Mouse (Mus musculus) intestine, postnatal 0 days (tissue): ENCODE results near the gene Cib2. TPM values are rescaled to one million over a fixed set of nuclear protein-coding genes. Genes with fewer than 3 reads are reported as not detected.

ENCODE experiments used
- ATAC-seq: fragments of 200-750 bp; cut with Nextera tagmentation; 2 replicates; pipeline ENCODE4 v1.8.0; 2017; ENCODE audit warnings: mild to moderate bottlenecking, moderate TSS enrichment, moderate library complexity
- H3K27ac ChIP-seq: fragments of 300-500 bp; sonication (generic); 2 replicates; pipeline ENCODE4 v1.5.1; 2014; ENCODE audit warnings: mild to moderate bottlenecking, low read depth, low read length, moderate library complexity
- H3K27me3 ChIP-seq: fragments of 300-500 bp; sonication (generic); replicated peaks from 2 replicates; pipeline ENCODE4 v1.6.1; 2014; ENCODE audit warnings: low read length, mixed read lengths; ENCODE audit not compliant: control insufficient read depth, insufficient read depth
- H3K36me3 ChIP-seq: fragments of 300-500 bp; sonication (generic); 2 replicates; pipeline ENCODE4 v1.6.1; 2014; ENCODE audit warnings: mild to moderate bottlenecking, moderate library complexity; ENCODE audit not compliant: control insufficient read depth, insufficient read depth
- H3K4me1 ChIP-seq: fragments of 300-500 bp; sonication (generic); replicated peaks from 2 replicates; pipeline ENCODE4 v1.6.1; 2014; ENCODE audit warnings: antibody characterized with exemption, low read length, mixed read lengths; ENCODE audit not compliant: control insufficient read depth, insufficient read depth
- H3K4me2 ChIP-seq: fragments of 300-500 bp; sonication (generic); replicated peaks from 2 replicates; pipeline ENCODE4 v1.6.1; 2014; ENCODE audit warnings: low read depth, mild to moderate bottlenecking, moderate library complexity
- H3K4me3 ChIP-seq: fragments of 300-500 bp; sonication (generic); 2 replicates; pipeline ENCODE4 v1.5.1; 2014; ENCODE audit warnings: low read depth, low read length
- H3K9ac ChIP-seq: fragments of 300-500 bp; sonication (generic); 2 replicates; pipeline ENCODE4 v1.6.1; 2014; ENCODE audit warnings: mild to moderate bottlenecking, low read depth, low read length
- H3K9me3 ChIP-seq: fragments of 300-500 bp; sonication (generic); 2 replicates; pipeline ENCODE4 v1.6.1; 2016; ENCODE audit warnings: mixed run types; ENCODE audit not compliant: control insufficient read depth
- CTCF ChIP-seq: sonication (generic); IDR thresholded peaks from 2 replicates; pipeline ENCODE4 v1.5.1; 2016; ENCODE audit warnings: low read depth, mild to moderate bottlenecking, control low read depth, antibody characterized with exemption, moderate library complexity
- WGBS: fragments of 180-500 bp; shearing (Covaris S2); extraction: QIAGEN DNeasy Blood & Tissue Kit; methylation state at CpG from one replicate; pipeline ENCODE4 v1.1.7; 2014; 5-methylcytosine and 5-hydroxymethylcytosine counted together
- polyA plus RNA-seq: library from polyadenylated mRNA; unstranded; fragments of >200 nt; fragmentation: Nextera tagmentation; extraction: Ambion mirVana; gene quantifications from 2 replicates; pipeline ENCODE4 v1.2.1, GENCODE M21; 2015

The Cib2 gene
- polyA plus RNA-seq, 1 experiment from 2014 or later = 3.7 TPM

- Histone ChIP-seq H3K27me3 (no peaks in the 10 kb centered on the region), H3K27ac (no peak overlapping the region), H3K4me2 (no peak overlapping the region), H3K9me3 (no peaks in the 10 kb centered on the region), H3K4me1 (no peaks in the 10 kb centered on the region), H3K36me3 (no peaks in the 10 kb centered on the region), H3K4me3 (no peak overlapping the region), H3K9ac (no peak overlapping the region)
- ATAC-seq = no peak
- 26% methylated on average over 2 of the region's 2 CpGs for WGBS
- TF ChIP-seq CTCF = peak; percentile 53
Measured at GRCm38 (mm10) chr9:54568732-54569131, 8.7 kb upstream of the Cib2 start.

- Histone ChIP-seq H3K9ac (no peak overlapping the region), H3K4me2 (no peak overlapping the region), H3K9me3 (no peaks in the 10 kb centered on the region), H3K27ac (no peak overlapping the region), H3K4me1 (no peaks in the 10 kb centered on the region), H3K4me3 (no peak overlapping the region), H3K27me3 (no peaks in the 10 kb centered on the region), H3K36me3 (no peaks in the 10 kb centered on the region)
- WGBS = 45% methylated on average over 4 of the region's 4 CpGs
- no peak for ATAC-seq
- no peak for TF ChIP-seq CTCF
Measured at GRCm38 (mm10) chr9:54566958-54567357, 6.9 kb upstream of the Cib2 start.

DNA sequence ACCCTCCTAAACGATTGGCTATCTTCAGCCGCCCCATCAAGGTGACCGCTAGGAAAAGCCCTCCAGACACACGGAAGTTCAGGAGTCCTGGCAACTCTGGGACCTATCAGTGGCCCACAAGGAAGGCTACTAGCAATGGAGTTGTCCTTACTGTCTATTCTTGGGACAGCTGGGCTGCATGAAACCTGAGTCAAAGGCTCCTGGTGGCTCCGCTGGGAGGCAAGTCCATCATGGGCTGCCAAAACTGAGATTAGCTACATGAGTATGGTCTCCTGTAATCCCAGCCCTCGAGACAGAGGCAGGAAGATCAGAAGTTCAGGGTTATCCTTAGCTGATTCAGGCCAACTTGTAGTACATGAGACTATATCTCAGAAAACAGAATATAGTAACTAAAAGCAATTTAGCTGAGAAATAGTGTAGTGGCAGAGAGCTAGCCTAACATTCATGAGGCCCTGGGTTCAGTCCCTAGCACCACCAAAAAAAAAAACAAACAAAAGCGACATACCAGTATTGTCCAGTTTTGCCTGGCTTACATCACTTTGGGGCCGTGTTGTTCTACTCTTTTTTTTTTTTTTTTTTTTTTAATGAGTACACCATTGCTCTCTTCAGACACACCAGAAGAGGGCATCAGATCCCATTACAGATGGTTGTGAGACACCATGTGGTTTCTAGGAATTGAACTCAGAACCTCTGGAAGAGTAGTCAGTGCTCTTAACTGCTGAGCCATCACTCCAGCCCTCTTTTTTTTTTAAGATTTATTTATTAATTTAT is 998 bp upstream of the Cib2 start:
- no peak for TF ChIP-seq CTCF
- H3K4me2 ChIP-seq = no peak overlapping the region
- no peaks in the 10 kb centered on the region for H3K4me1 ChIP-seq
- no peaks in the 10 kb centered on the region for H3K9me3 ChIP-seq
- no peak overlapping the region for H3K9ac ChIP-seq
- no peaks in the 10 kb centered on the region for H3K36me3 ChIP-seq
- no peak overlapping the region for H3K27ac ChIP-seq
- no peaks in the 10 kb centered on the region; the same call in 1 of the 2 replicates for H3K27me3 ChIP-seq
- H3K4me3 ChIP-seq = no peak overlapping the region
- ATAC-seq = no peak
- WGBS = 88% methylated on average over 8 of the region's 8 CpGs

DNA sequence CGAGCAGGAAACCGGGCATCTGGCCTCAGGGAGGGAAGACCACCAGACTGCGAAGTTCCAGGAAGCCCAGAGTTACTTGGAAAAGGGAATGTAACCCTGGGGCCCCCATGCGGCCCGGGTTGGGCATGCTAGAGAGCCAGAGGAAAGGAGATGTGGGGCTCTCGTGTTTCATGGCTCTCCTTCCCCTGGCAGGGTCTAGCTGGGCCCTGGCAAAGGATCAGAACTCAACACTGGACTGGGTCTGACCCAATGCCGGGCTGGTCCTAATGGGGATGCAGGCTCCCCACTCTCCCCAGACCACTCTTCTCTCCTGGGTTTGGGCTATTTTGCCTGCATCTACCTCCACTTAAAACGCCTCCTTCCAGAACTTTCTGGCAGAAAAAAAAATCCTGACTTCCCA is 1.3 kb downstream of the Cib2 start:
- no peak overlapping the region for H3K4me2 ChIP-seq

DNA sequence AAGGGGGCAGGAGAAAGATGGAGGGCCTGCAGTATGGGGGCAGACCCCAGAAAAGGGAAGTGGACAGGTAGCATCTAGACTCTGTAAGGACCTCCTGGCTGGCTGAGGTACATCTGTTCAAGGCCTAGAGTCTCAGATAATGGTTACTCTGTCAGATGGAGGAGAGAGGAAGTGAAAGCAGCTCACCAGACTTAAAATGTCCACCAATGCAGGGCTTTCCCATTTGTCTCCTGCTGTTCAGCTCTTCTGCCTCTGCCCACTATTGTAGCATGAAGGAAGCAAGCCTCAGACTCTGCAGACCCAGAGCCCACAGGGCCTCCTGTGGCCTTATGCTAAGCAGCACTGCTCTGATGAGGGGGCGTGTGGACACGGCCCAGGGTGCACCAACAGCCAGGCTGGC is 5.0 kb downstream of the Cib2 start:
- H3K4me1 ChIP-seq = no peaks in the 10 kb centered on the region
- 90% methylated on average over 2 of the region's 2 CpGs for WGBS
- no peak for TF ChIP-seq CTCF

More for the DNA sequence above, 1.3 kb downstream of the Cib2 start:
- Histone ChIP-seq H3K4me1 (no peaks in the 10 kb centered on the region), H3K9me3 (no peaks in the 10 kb centered on the region), H3K36me3 (no peaks in the 10 kb centered on the region), H3K4me3 (no peak overlapping the region), H3K27me3 (no peaks in the 10 kb centered on the region; the same call in 1 of the 2 replicates), H3K9ac (no peak overlapping the region), H3K27ac (no peak overlapping the region)
- no peak for TF ChIP-seq CTCF
- WGBS = 75% methylated on average over 8 of the region's 8 CpGs
- ATAC-seq = no peak

DNA sequence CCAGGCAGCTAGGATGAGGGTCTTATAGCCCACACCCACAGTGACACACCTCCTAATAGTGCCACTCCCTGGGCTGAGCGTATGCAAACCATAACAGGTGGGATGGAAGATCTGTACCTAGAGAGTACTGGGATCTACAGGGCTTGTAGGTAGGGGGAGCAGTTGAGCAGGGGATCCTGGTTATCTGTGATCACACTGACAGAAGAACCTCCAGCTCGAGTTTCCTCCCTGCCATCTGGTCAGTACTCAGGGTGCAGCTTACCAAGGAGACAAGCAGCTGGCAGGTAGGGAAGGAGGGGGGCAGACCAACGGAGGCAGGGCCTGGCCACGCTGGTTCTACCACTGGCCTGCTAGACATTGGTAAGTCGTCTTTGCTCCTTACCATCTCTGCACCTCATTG is 7.6 kb downstream of the Cib2 start:
- no peaks in the 10 kb centered on the region for H3K9me3 ChIP-seq
- ATAC-seq = peak; percentile 41; the same call in 1 of the 2 replicates
- 18% methylated on average over 5 of the region's 5 CpGs for whole genome bisulfite sequencing
- no peak overlapping the region for H3K9ac ChIP-seq
- H3K4me2 ChIP-seq = no peak overlapping the region
- H3K27me3 ChIP-seq = no peaks in the 10 kb centered on the region
- H3K36me3 ChIP-seq = no peaks in the 10 kb centered on the region
- no peak overlapping the region for H3K4me3 ChIP-seq
- H3K27ac ChIP-seq = no peak overlapping the region
- peak; percentile 78 for TF ChIP-seq CTCF
- no peaks in the 10 kb centered on the region for H3K4me1 ChIP-seq

More for the DNA sequence above, 5.0 kb downstream of the Cib2 start:
- ATAC-seq = no peak
- Histone ChIP-seq H3K9me3 (no peaks in the 10 kb centered on the region), H3K27me3 (no peaks in the 10 kb centered on the region; the same call in 1 of the 2 replicates), H3K36me3 (no peaks in the 10 kb centered on the region), H3K9ac (no peak overlapping the region), H3K4me3 (no peak overlapping the region), H3K4me2 (no peak overlapping the region), H3K27ac (no peak overlapping the region)
